Mouse (Mus musculus) testis, adult 2 months (tissue): ENCODE results near the gene Impdh2. TPM values are rescaled to one million over a fixed set of nuclear protein-coding genes. Genes with fewer than 3 reads are reported as not detected.

Experiments used
- H3K27ac ChIP-seq: fragments of 200-500 bp; 2 replicates; pipeline ENCODE4 v1.5.1; 2012; ENCODE audit warnings: low read depth, low read length; ENCODE audit not compliant: control insufficient read depth, insufficient read depth
- H3K27me3 ChIP-seq: fragments of 200-500 bp; 2 replicates; pipeline ENCODE4 v1.6.1; 2012; ENCODE audit warnings: mild to moderate bottlenecking, low read length, moderate library complexity; ENCODE audit not compliant: control insufficient read depth, insufficient read depth
- H3K36me3 ChIP-seq: fragments of 200-500 bp; 2 replicates; pipeline ENCODE4 v1.6.1; 2012; ENCODE audit warnings: mild to moderate bottlenecking, low read length; ENCODE audit not compliant: control insufficient read depth, insufficient read depth
- H3K4me1 ChIP-seq: fragments of 200-500 bp; 2 replicates; pipeline ENCODE4 v1.6.1; 2012; ENCODE audit warnings: low read length; ENCODE audit not compliant: control insufficient read depth, insufficient read depth
- H3K4me3 ChIP-seq: fragments of 200-500 bp; 2 replicates; pipeline ENCODE4 v1.5.1; 2012; ENCODE audit warnings: low read depth, mild to moderate bottlenecking, low read length, moderate library complexity, mixed read lengths; ENCODE audit not compliant: control insufficient read depth
- CTCF ChIP-seq: fragments of 200-500 bp; IDR thresholded peaks from 2 replicates; pipeline ENCODE4 v1.5.1; 2012; ENCODE audit warnings: low read depth, mild to moderate bottlenecking, inconsistent platforms, low read length, moderate library complexity; ENCODE audit not compliant: control insufficient read depth, insufficient read depth, insufficient replicate concordance
- POLR2A ChIP-seq: fragments of 200-500 bp; IDR thresholded peaks from 2 replicates; pipeline ENCODE4 v1.6.1; 2012; ENCODE audit warnings: low read depth, mild to moderate bottlenecking, inconsistent platforms, low read length, moderate library complexity; ENCODE audit not compliant: control insufficient read depth
- polyA plus RNA-seq: library from polyadenylated mRNA; depleted of rRNA; stranded (reverse); fragments of >200 nt; gene quantifications from 2 replicates; pipeline ENCODE4 v1.2.3, GENCODE M21; 2012

Impdh2 gene
- polyA plus RNA-seq, 1 experiment = 172 TPM

DNA sequence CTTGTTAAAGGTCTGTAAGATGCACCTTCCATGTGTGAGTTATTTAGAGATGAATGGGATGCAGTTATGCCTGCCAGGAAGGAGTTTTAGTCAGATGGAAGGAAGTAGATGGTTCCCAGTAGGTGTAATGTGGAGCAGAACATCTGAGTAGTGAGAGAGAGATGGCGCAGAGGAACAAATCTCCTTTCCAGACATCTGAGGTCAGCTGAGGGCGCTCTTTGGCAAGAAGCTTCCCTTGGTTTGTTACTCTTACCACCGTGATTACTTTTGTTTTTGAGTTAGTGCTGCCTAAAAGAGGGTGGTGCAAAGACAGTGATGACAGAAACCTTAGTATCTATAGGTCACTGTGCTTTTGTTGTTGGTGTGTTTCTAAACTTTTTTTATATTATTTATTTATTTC, 34.7 kb upstream of the Impdh2 start:
- H3K27me3 ChIP-seq = no peaks in the 10 kb centered on the region
- H3K4me3 ChIP-seq = no peak overlapping the region
- no peak overlapping the region for H3K27ac ChIP-seq
- no peak for TF ChIP-seq CTCF
- TF ChIP-seq POLR2A = no peak
- no peaks in the 10 kb centered on the region for H3K4me1 ChIP-seq
- peaks cover 1% of the 10 kb centered on the region; the same call in 1 of the 2 replicates for H3K36me3 ChIP-seq

DNA sequence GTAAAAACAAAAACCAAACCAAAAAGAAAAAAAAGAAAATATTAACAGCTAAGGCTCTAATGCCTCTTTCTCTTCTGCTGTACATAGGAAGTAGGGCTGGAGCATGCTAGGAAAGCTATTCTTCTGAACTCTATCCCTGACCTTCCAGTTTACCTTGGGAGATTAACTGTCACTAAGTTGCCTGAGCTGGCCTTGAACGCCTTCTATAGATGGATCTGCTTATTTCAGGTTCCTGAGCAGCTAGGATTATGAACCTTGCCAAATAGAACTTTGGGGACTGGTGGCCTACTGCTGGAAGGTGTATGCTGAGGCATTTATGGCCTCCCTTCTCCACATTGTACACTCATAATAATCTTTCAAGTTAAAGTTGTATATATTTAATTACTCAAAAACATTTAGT, 29.1 kb upstream of the Impdh2 start:
- H3K27me3 ChIP-seq = no peaks in the 10 kb centered on the region
- no peaks in the 10 kb centered on the region for H3K4me1 ChIP-seq
- no peak overlapping the region for H3K4me3 ChIP-seq
- peaks cover 1% of the 10 kb centered on the region; the same call in 1 of the 2 replicates for H3K36me3 ChIP-seq
- TF ChIP-seq CTCF (no peak), POLR2A (no peak)
- no peak overlapping the region for H3K27ac ChIP-seq

GRCm38 (mm10) chr9:108531496-108531895, 28.6 kb upstream of the Impdh2 start:
- Histone ChIP-seq H3K36me3 (peaks cover 1% of the 10 kb centered on the region; the same call in 1 of the 2 replicates), H3K27ac (no peak overlapping the region), H3K27me3 (no peaks in the 10 kb centered on the region), H3K4me1 (no peaks in the 10 kb centered on the region), H3K4me3 (no peak overlapping the region)
- TF ChIP-seq CTCF (no peak), POLR2A (no peak)

GRCm38 (mm10) chr9:108540846-108541245, 19.2 kb upstream of the Impdh2 start:
- no peaks in the 10 kb centered on the region for H3K4me1 ChIP-seq
- H3K4me3 ChIP-seq = no peak overlapping the region
- H3K27ac ChIP-seq = no peak overlapping the region
- H3K36me3 ChIP-seq = peaks cover 8% of the 10 kb centered on the region
- no peak for TF ChIP-seq POLR2A
- no peak for TF ChIP-seq CTCF
- no peaks in the 10 kb centered on the region for H3K27me3 ChIP-seq

DNA sequence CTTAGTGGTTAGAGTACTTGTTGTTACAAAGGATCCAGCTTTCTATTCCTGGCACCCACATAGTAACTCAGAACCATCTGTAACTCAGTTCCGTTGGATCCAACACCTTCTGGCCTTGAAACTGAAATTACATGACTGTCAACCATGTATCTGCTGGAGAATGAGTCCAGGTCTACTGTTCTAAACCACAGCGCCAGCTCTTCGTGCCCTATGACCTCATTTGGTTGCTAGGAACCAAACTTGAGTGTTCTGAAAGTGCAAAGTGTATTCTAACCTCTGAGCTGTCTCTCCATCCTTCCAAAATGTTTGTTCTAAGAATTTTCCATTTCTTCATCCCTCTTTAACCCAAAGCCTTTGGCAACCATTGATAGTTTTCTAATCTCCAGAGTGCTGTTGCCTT, 14.1 kb upstream of the Impdh2 start:
- Histone ChIP-seq H3K27me3 (no peaks in the 10 kb centered on the region), H3K4me1 (no peaks in the 10 kb centered on the region), H3K27ac (peak overlapping the region; percentile 57), H3K36me3 (peaks cover 7% of the 10 kb centered on the region), H3K4me3 (peak overlapping the region; percentile 71; the same call in 1 of the 2 replicates)
- TF ChIP-seq CTCF (no peak), POLR2A (no peak)

DNA sequence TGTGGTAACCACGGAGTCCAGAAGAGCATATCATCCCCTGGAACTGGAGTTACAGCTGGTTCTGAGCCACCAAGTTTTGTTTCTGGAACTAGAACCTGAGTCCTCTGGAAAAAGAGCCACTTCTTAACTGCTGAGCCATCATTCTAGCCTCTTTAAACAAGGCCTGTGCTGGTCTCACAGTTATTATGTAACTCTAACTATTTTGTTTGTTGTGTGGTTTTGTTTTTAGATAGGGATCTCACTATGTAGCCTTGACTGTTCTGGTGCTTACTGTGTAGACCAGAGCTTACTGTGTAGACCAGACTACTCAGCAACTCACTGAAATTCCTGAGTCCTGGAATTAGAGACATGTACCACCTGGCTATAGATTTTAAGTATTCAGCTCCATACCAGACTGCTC, 13.2 kb upstream of the Impdh2 start:
- Histone ChIP-seq H3K4me3 (no peak overlapping the region; the same call in 1 of the 2 replicates), H3K4me1 (no peaks in the 10 kb centered on the region), H3K27me3 (no peaks in the 10 kb centered on the region), H3K27ac (no peak overlapping the region; the same call in 1 of the 2 replicates), H3K36me3 (peaks cover 4% of the 10 kb centered on the region)
- TF ChIP-seq CTCF = no peak
- no peak for TF ChIP-seq POLR2A

DNA sequence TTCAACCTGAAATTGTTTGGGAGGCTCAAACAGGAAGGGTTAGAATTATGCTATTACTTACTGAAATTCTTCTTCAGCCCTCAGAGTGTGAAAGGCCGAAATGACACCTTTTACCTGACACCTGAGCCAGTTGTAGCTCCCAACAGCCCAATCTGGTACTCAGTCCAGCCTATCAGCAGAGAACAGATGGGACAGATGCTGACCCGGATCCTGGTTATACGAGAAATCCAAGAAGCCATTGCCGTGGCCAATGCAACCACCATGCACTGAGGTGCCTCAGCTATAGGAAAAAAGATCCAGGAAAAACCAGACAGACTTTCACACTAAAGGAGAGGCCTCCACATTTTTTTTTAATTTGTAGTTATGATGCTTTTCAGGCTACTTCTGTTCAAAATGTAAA, 917 bp upstream of the Impdh2 start:
- H3K27me3 ChIP-seq = no peaks in the 10 kb centered on the region
- H3K27ac ChIP-seq = no peak overlapping the region; the same call in 1 of the 2 replicates
- H3K4me3 ChIP-seq = no peak overlapping the region
- no peak for TF ChIP-seq POLR2A
- peaks cover 8% of the 10 kb centered on the region for H3K36me3 ChIP-seq
- no peaks in the 10 kb centered on the region for H3K4me1 ChIP-seq

GRCm38 (mm10) chr9:108563671-108564070, 3.6 kb downstream of the Impdh2 start:
- TF ChIP-seq CTCF (no peak), POLR2A (0 out of 2 replicates have a peak, but pooled peaks have one; percentile 17)
- Histone ChIP-seq H3K4me1 (peaks cover 8% of the 10 kb centered on the region), H3K36me3 (peaks cover 4% of the 10 kb centered on the region), H3K27ac (no peak overlapping the region), H3K27me3 (no peaks in the 10 kb centered on the region), H3K4me3 (peak overlapping the region; percentile 98)
